Mouse (Mus musculus) spleen, adult 2 months (tissue): ENCODE measurements at regions not wholly inside any gene's neighbourhood (a gene's known extent, or its start where the extent isn't known, plus 50 kb on each side); places are given as distances from the start of the nearest gene placed in this dataset.

Experiments used
- CTCF ChIP-seq: fragments of 200-500 bp; IDR thresholded peaks from 2 replicates; pipeline ENCODE4 v1.5.1; 2011; ENCODE audit warnings: mild to moderate bottlenecking, inconsistent platforms; ENCODE audit not compliant: insufficient read depth, insufficient read length, insufficient replicate concordance; ENCODE audit errors: extremely low read depth
- POLR2A ChIP-seq: fragments of 200-500 bp; IDR thresholded peaks from 2 replicates; pipeline ENCODE4 v1.6.1; 2011; ENCODE audit warnings: low read depth, low read length, inconsistent platforms

- TF ChIP-seq CTCF (no peak), POLR2A (no peak)
Observed at GRCm38 (mm10) chr5:75799627-75800026, 178.6 kb downstream of the Kdr start.
